Mouse (Mus musculus) liver, adult 2 months (tissue): ENCODE data around the gene Map3k5. TPM values are rescaled to one million over a fixed set of nuclear protein-coding genes. Genes with fewer than 3 reads are reported as not detected.

ENCODE experiments used
- DNase-seq: peaks from one replicate; pipeline ENCODE4 v3.0.0-alpha.2; 2011; ENCODE audit warnings: low read depth, low spot score; ENCODE audit errors: extremely low read depth
- H3K27ac ChIP-seq: fragments of 200-500 bp; replicated peaks from 2 replicates; pipeline ENCODE4 v1.5.1; 2012; ENCODE audit warnings: low read depth, mild to moderate bottlenecking, control low read depth, inconsistent platforms, low read length; ENCODE audit not compliant: insufficient read depth
- H3K27me3 ChIP-seq: fragments of 200-500 bp; 2 replicates; pipeline ENCODE4 v1.6.1; 2012; ENCODE audit warnings: mild to moderate bottlenecking, moderate library complexity, low read length, inconsistent platforms; ENCODE audit not compliant: control insufficient read depth, insufficient read depth
- H3K36me3 ChIP-seq: fragments of 200-500 bp; 2 replicates; pipeline ENCODE4 v1.6.1; 2012; ENCODE audit warnings: low read length, inconsistent platforms; ENCODE audit not compliant: control insufficient read depth, insufficient read depth
- H3K4me1 ChIP-seq: fragments of 200-500 bp; 2 replicates; pipeline ENCODE4 v1.6.1; 2011; ENCODE audit warnings: low read length; ENCODE audit not compliant: control insufficient read depth, insufficient read depth
- H3K4me3 ChIP-seq: fragments of 200-500 bp; 2 replicates; pipeline ENCODE4 v1.5.1; 2011; ENCODE audit warnings: low read depth, mild to moderate bottlenecking, control low read depth, low read length, moderate library complexity; ENCODE audit not compliant: insufficient read depth
- H3K79me2 ChIP-seq: fragments of 200-500 bp; 2 replicates; pipeline ENCODE4 v1.6.1; 2012; ENCODE audit warnings: inconsistent platforms, mild to moderate bottlenecking, low read length, moderate library complexity; ENCODE audit not compliant: control insufficient read depth, insufficient read depth
- H3K9ac ChIP-seq: fragments of 200-500 bp; 2 replicates; pipeline ENCODE4 v1.6.1; 2012; ENCODE audit warnings: low read depth, mild to moderate bottlenecking, control low read depth, inconsistent platforms, low read length
- CTCF ChIP-seq: fragments of 200-500 bp; IDR thresholded peaks from 2 replicates; pipeline ENCODE4 v1.5.1; 2011; ENCODE audit warnings: low read depth, low read length, control low read depth
- POLR2A ChIP-seq: fragments of 200-500 bp; IDR thresholded peaks from 2 replicates; pipeline ENCODE4 v1.6.1; 2011; ENCODE audit warnings: low read length, control low read depth; ENCODE audit not compliant: insufficient read depth; ENCODE audit errors: extremely low read depth
- WGBS: fragments of 180-500 bp; shearing (Covaris S2); methylation state at CpG from one replicate; pipeline ENCODE4 v1.1.7; 2018; 5-methylcytosine and 5-hydroxymethylcytosine counted together
- polyA plus RNA-seq: library from polyadenylated mRNA; depleted of rRNA; stranded (reverse); fragments of >200 nt; gene quantifications from 2 replicates; pipeline ENCODE4 v1.2.3, GENCODE M21; 2012
- total RNA-seq: library from RNA; depleted of rRNA; stranded (reverse); fragments of >200 nt; gene quantifications from 2 replicates; pipeline ENCODE4 v1.2.3, GENCODE M21; 2014

Gene Map3k5
- total and polyA plus RNA-seq, 2 experiments: 2.9 to 25.4 TPM

- WGBS: 29% methylated on average over 9 of the region's 9 CpGs
- no peaks in the 10 kb centered on the region for H3K27me3 ChIP-seq
Measured at GRCm38 (mm10) chr10:19936961-19937708, 2.9 kb downstream of the Map3k5 start.

GRCm38 (mm10) chr10:19938738-19939137 lies 4.5 kb downstream of the Map3k5 start:
- Histone ChIP-seq H3K79me2 (peaks cover 38% of the 10 kb centered on the region; the same call in 1 of the 2 replicates), H3K36me3 (no peaks in the 10 kb centered on the region), H3K27me3 (no peaks in the 10 kb centered on the region), H3K27ac (no peak overlapping the region; the same call in 1 of the 2 replicates), H3K4me3 (no peak overlapping the region), H3K9ac (no peak overlapping the region), H3K4me1 (peaks cover 26% of the 10 kb centered on the region)
- DNase-seq: peak; percentile 30
- WGBS: 56% methylated on average over 6 of the region's 6 CpGs
- TF ChIP-seq POLR2A: no peak
- TF ChIP-seq CTCF: no peak

More at GRCm38 (mm10) chr10:19936961-19937708, 2.9 kb downstream of the Map3k5 start:
- Histone ChIP-seq H3K9ac (peak overlapping the region; percentile 68), H3K27ac (peak overlapping the region; percentile 75), H3K36me3 (no peaks in the 10 kb centered on the region), H3K4me1 (peaks cover 26% of the 10 kb centered on the region), H3K4me3 (peak overlapping the region; percentile 23; the same call in 1 of the 2 replicates), H3K79me2 (peaks cover 34% of the 10 kb centered on the region; the same call in 1 of the 2 replicates)
- DNase-seq: peak; percentile 95
- TF ChIP-seq CTCF: no peak
- TF ChIP-seq POLR2A: no peak

- Histone ChIP-seq H3K4me1 (peaks cover 26% of the 10 kb centered on the region), H3K27ac (peak overlapping the region; percentile 33), H3K79me2 (peaks cover 38% of the 10 kb centered on the region; the same call in 1 of the 2 replicates), H3K4me3 (no peak overlapping the region), H3K27me3 (no peaks in the 10 kb centered on the region), H3K36me3 (no peaks in the 10 kb centered on the region), H3K9ac (0 out of 2 replicates have a peak overlapping the region, but pooled peaks have one; percentile 30)
- 20% methylated on average over 8 of the region's 8 CpGs for WGBS
- DNase-seq: peak; percentile 75
- TF ChIP-seq CTCF (no peak), POLR2A (no peak)
Measured at GRCm38 (mm10) chr10:19939282-19939705, 5.0 kb downstream of the Map3k5 start.

GRCm38 (mm10) chr10:19940127-19940526 lies 5.9 kb downstream of the Map3k5 start:
- no peak for TF ChIP-seq POLR2A
- TF ChIP-seq CTCF: no peak

GRCm38 (mm10) chr10:19940626-19941025 lies 6.4 kb downstream of the Map3k5 start:
- DNase-seq: no peak
- Histone ChIP-seq H3K27me3 (no peaks in the 10 kb centered on the region), H3K36me3 (no peaks in the 10 kb centered on the region), H3K27ac (no peak overlapping the region), H3K79me2 (peaks cover 30% of the 10 kb centered on the region; the same call in 1 of the 2 replicates), H3K4me3 (no peak overlapping the region), H3K4me1 (peaks cover 36% of the 10 kb centered on the region), H3K9ac (no peak overlapping the region)
- WGBS: 84% methylated on average over 8 of the region's 8 CpGs
- TF ChIP-seq POLR2A: no peak
- no peak for TF ChIP-seq CTCF

More at GRCm38 (mm10) chr10:19940127-19940526, 5.9 kb downstream of the Map3k5 start:
- H3K27ac ChIP-seq: no peak overlapping the region
- H3K27me3 ChIP-seq: no peaks in the 10 kb centered on the region
- H3K9ac ChIP-seq: no peak overlapping the region
- no peaks in the 10 kb centered on the region for H3K36me3 ChIP-seq
- H3K4me3 ChIP-seq: no peak overlapping the region
- WGBS: 83% methylated on average over 7 of the region's 7 CpGs
- H3K4me1 ChIP-seq: peaks cover 31% of the 10 kb centered on the region
- H3K79me2 ChIP-seq: peaks cover 32% of the 10 kb centered on the region; the same call in 1 of the 2 replicates
- peak; percentile 59 for DNase-seq
